Mouse (Mus musculus): ENCODE measurements around the gene Wbp11. TPM values are rescaled to one million over a fixed set of nuclear protein-coding genes. Genes with fewer than 3 reads are reported as not detected.
"Not testable (repeated sequence)": the region's sequence is repeated elsewhere in the genome, so short reads cannot be mapped to it uniquely, and the experiment has no call there.

Wbp11 gene
- total and polyA plus RNA-seq, 3 experiments, result 55.0 to 79.2 (median 72.6) TPM

DNA sequence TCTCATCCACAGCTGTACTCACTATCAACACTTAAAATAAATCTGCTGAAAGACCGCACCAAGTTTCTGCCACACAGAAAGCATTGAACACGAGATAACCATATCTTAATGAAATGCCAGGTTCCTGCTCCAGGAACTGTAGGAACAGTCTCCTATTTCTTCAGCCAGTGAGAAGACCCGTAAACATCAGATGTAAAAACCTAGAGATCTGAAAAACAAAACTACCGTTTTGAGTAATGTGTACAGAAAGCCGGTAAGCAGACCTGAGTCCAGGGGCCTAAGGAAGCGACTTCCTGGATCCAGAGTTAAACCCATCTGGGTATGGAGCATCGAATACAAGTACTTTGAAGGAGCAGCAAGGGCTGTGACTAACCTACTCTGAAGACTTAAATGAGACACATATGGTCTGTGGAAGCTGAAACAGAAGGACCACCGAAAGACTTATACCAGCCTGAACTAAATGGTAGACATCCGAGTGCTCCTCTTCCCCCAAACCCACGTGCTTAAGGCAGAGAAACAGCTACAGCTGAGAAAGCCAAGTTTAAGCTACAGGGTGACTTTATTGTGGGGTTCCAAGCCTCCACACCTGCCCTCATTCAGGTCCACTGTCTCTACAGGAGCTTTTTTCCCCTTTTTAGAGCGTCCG is 24.8 kb downstream of the Wbp11 start:
- DNase-seq, result no peak

DNA sequence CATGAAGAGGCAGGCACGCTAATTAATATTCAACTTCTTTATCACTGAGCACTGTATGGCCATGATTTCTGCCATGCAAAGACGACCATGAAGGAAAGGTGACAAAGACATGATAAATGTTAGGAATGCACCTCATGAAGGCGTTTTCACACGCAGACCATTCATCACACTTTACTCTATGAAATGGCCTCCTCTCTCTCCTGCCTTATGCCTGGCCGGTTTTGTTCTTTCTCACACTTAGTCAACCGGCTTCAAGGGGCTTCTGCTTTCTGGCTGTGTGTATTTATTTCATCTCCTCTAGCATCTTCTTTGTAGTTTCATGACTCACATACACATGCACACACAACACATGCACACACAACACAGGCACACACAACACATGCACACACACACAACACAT is 26.8 kb downstream of the Wbp11 start:
- DNase-seq, result no peak

DNA sequence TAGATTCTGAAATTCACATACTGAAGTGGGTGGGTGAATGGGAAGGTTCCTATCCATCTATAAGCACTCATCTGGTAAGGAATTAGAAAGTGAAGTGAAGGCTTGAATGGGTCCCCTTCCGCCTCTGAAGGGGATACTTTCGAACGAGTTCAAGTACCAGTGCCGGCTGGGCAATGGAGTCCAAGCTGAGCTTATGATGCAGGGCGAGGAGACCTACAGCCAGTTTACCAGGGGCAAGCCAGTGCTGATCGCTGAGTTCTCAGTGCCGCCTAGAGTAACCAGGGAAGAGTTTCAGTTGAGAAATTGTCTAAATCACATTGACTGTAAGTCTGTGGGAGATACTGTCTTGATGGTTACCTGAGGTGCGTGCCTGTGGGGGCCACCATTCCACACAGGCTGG is 27.3 kb downstream of the Wbp11 start:
- DNase-seq, result no peak

DNA sequence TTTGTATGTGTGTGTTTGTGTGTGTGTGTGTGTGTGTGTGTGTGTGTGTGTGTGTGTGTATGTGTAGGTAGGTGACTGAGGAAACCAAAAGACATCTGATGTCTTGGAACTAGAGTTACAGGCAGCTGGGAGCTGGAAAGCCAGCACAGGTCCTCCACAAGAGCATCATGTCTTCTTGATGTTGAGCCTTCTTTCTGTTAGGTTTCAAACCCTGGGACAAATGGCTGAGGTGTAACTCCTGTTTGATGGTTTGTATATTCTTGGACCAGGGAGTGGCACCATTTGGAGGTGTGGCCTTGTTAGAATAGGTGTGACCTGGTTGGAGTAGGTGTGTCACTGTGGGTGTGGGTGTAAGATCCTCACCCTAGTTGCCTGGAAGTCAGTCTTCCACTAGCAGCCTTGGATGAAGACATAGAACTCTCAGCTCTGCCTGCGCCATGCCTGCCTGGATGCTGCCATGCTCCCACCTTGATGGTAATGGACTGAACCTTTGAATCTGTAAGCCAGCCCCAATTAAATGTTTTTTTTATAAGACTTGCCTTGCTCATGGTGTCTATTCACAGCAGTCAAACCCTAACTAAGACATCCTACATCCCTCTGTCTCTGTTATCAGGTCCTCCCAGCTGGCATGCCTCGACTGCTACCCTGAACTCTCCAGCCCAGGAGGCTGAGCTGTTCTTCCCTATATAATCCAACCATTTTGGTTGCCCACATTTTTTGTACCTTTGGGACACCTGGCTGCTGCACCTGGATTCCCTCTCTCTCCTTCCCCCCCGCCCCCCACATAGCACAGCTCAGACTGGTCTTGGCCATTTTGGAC is 29.9 kb downstream of the Wbp11 start:
- not testable (repeated sequence) for DNase-seq

DNA sequence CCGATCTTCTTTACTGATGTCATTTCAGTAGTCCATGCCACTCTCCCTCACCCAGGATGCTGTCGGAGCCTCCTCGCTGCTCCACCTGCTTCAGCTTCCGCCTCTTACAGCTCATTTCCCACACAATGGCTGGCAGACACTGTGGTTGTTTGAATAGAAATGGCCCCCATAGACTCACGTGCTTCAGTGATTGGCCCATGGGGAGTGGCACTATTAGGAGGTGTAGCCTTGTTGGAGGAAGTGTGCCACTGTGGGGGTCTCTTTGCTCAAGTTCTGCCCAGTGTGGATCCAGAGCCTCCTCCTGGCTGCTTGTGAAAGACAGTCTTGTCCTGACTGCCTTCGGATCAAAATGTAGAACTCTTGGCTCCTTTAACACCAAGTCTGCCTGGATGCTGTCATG is 32.2 kb downstream of the Wbp11 start:
- no peak for DNase-seq

DNA sequence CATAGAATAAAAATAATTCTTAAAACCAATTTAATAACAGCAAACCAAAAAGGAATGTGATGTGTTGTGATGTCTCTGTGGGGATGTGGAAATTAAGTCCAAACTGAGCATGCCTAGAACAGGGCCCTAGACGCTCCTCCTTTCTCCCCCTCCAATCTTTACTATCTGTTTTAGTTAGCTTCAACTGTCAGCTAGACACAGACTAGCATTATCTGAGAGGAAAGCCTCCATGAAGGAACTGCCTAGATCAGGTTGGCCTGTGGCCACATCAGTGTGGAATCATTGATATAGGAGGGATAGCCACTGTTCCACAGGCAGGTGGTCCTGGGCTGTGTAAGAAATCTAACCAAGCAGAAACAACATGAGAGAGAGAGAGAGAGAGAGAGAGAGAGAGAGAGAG is 32.9 kb downstream of the Wbp11 start:
- no peak for DNase-seq

DNA sequence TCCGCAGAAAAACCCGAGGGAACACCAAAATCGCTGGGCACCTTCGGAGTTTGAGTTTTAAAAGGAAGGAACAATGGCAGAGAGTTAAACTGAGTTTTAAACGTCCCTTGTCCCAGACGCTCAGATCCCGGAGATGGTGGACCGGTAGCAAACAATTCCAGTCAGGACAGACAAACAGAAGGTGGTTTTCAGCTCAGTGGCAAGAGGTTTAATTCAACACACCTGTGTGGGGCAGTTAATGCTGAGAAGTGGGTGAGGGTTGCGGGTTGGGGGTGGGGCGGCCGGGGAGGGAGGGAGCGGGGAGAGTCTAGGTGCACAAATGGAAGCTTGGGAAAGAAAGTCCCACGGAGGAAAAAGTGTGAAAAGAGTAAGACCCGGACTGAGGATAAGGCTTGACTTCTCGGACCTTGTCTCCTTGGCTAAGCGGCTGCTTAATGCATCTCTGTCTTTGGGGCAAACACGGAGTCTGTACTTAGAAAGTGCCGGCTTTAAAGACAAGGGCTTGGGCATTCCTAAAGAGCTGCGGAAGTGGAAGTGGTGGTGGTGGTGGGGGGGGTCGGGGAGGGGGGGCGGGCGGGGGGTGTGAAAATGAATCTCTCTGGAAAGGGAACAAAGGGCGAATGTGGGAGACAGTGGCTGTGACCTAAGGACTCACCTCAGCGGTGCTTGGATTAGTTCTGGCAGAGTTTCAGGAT is 34.1 kb downstream of the Wbp11 start:
- DNase-seq, result no peak

DNA sequence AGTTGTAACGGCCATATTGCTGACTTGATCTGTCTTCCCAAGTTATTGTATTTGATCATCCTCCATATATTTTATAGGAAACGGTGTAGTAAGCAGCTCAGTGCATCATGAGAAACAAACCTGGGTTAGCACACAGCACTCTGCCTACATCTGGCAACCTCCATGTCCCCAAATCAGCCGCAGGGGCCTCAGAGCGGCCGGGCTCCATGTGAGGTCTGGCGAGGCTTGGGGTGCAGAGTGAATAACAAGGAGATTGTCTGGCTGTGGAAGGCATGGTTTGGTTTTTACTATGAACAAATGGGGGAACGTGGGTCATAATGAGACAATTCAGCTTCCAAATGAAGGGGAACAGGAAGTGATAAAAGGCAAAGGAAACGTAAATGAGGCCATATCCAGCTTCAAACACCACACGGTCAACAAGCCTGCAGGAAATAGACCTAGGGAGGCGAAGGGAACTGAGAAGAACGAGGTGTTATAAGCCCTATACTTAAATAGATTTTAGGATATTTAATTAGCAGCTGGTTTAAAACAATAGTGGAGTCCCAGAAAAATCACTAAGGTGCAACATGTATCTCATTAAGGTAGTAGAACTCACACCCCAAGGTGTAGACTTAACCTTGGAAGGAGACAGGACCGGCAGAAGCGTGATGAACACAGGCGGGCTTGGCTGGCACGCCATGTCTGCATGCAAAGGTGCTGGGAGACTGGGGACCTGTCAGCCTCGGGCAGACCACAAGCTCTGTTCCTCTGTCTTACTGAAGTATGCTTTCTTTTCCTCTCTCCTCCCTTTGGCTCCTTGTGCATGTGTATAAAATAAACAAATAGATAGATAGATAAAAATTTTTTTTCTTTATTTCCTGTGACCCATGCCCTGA is 34.9 kb downstream of the Wbp11 start:
- DNase-seq, result no peak

DNA sequence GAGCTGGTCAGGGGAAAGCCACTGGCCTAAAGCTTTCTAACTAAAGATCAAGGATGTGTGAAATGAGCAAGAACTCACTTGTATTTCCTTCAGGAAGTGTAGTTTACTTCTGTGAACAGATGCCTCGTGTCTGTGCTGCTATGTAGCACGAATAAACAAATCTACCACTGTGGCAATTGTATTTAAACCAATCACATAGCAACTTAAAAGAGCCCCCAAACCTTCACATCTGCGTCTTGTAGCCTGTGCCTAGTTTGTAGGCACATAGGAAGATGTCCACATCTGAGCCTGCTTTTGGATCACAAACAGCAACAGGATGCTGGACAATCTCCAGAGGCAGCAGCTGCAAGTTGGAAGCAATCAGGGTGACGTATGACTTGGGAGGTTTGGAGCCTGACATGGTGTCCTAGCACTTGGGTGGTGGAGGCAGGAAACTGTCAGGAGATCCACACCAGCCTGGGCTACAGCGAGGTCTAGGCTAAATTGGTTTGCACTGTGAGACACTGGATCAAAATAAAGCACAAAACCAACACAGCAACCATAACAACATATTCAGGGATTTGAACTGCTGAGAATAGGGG is 38.6 kb downstream of the Wbp11 start:
- DNase-seq, result no peak

DNA sequence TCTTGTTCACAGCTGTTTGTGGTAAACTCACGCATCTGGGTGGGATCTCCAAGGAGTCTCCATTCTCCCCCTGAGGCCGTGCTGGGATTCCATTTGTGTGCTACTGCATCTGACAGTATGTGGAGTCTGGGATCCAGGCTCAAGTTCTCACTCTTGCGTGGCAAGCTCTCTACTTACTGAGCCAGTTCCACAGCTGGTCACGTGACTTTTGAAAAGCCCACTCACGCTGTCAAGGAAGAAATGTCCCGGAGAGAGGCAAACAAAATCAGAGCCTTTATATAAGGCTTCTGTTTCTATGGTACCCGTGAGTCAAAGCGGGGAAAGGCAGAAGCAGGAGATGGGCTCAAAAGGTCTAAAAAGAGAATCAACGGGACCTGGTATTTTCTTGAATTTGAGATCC is 45.3 kb downstream of the Wbp11 start:
- no peak for DNase-seq

DNA sequence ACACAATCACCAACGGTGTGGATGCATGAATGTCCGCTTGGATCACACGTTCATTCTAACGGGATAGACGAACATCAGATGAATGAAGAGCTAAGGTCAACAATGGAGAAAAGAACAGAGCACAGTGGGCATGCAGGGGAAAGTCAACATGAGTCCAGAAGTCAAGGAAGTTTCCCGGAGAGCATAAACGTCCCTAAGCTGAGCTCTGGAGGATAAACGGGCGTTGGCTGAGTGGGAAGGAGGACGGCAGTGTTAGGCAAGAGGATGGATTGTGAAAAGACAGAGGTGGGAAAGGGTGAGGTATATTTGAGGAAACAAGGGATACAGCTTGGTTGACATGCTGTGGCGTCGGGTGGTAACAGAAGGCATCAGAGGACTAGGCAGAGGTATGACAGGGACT is 45.9 kb downstream of the Wbp11 start:
- no peak for DNase-seq

DNA sequence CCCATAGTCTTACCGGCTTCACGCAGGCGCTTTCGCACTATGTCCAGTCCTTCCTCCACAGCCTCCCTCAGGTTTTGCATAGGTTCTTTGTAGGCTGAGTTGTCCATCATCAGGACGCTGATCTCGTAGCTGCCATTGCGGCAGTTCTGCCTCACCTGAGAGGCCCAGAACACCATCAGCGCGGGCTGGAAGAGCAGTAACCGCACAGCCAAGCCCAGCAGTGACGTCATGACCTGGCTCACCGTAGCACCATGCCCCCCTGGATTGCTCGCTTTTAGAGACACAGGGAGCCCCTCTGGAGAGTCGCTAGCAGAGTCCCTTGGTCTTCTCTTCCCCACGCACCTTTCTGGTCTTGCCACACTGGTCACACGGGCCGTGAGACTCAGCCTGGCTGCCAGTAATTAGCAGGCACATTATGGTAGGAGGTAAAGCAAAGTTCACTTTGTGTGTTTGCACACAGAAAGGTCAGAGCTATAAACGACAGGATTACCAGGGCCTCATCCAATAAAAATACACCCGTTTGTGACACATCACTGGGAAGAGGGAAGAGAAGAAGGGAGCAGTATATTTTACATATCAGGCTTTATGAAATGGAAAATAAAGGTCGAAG is 46.6 kb downstream of the Wbp11 start, which contains the start of gene Gucy2c:
Gene Gucy2c (minus strand): TSS at position 389 of the 610 bp plus-strand sequence.
- no peak for DNase-seq

DNA sequence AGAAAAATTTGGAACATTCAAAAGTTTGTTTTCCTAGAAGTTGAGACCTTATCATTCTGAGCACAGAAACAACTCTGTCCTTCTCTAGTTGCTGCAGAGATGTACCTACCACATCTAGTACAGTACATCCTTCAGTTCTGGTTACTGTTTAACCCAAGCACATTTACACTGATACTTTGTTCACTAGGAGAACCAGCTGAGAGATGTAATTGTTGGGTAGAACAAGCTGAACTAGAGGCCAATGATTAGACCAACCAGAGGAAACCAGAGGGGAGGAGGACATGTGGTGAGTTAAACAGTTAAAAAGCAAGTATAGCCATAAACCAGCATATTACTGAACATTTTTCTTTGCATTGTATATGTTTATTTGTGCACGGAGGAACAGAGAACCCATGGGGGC is 51.6 kb downstream of the Wbp11 start:
- DNase-seq, result no peak

DNA sequence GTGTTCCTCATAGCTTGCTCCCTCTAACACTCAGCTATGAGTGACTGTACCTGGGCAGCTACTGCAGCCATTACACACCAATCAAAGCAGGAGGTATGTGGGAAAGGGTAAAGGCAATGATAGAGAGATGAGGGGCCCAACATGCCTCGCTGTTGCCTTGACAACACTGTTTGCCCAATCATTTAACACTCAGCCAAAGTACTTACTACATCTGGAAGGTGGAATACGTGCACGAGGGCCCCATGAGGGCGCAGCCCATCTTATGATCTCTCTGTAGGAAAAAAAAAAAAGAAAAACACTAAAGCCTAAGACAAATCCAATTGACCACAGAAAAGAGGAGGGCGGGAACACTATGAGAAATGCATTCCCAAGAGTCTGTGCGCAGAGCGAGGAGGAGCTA is 58.2 kb downstream of the Wbp11 start:
- no peak for DNase-seq

DNA sequence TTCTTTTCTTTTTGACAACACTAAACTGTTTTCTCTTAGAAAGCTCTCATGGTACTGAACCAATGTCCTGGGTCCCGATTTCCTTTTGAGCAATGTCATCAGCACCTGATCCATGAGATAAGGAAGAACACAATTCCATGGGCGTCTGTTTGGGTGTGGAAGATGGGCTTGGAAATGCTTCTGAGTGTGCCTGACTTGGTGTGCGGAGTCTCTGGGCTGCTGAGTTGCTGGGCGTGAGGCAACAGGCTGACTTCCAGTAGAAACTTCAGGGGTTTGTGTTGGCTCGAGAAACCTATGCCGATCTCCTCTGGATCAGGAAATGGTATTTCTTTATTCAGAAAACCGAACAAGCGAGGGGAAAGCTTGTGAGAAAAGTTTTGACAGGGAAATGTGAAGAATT is 58.9 kb downstream of the Wbp11 start:
- DNase-seq, result no peak

DNA sequence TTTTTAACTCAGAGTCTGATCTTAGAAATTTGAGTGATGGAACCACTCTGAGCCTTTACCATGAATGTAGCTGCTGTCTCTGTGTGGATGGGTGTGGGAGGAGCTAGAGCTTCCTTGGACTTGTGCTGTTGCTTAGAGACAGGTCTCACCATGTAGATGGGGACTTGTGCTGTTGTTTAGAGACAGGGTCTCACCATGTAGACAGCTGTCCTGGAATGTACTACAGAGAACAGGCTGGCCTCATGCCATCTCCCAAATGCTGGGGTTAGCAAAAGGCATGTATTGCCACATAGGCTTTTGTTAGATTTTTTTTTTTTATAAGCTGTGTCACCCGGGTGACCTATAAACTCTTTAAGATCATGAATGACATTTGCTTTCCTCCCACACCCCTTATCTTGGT is 64.1 kb downstream of the Wbp11 start:
- no peak for DNase-seq

Small RNAs within 50 kb of the gene (microRNA-seq; reads per million reads assigned to microRNA genes)
- 0 to 0.22 reads per million in 2 experiments for gene Gm44364

Other genes with a start within 250 kb of the Wbp11 start
- gene Plbd1, start 166.3 kb downstream of the Wbp11 start, total RNA-seq (2021), result 10 to 100 TPM; 43.6 to 48.3 TPM
- gene Plbd1, start 166.3 kb downstream of the Wbp11 start, polyA plus RNA-seq (2012; rRNA removed), result 8.9 and 11.5 TPM in 2 replicates
- not detected for gene Gucy2c, start 46.5 kb downstream of the Wbp11 start, total RNA-seq (2021)
- gene Gucy2c, start 46.5 kb downstream of the Wbp11 start, polyA plus RNA-seq (2012; rRNA removed), result not detected in 2 replicates
- 10 to 100 TPM in 1 of 2 experiments, 1 to 10 TPM in 1; 6.3 to 11.6 TPM for gene Hist4h4, start 23.8 kb downstream of the Wbp11 start, total RNA-seq (2021)
- 0.25 and 0.34 TPM in 2 replicates for gene Hist4h4, start 23.8 kb downstream of the Wbp11 start, polyA plus RNA-seq (2012; rRNA removed)
- gene H2afj, start 20.0 kb downstream of the Wbp11 start, total RNA-seq (2021), result 100 to 1,000 TPM; 168 to 169 TPM
- 593 and 681 TPM in 2 replicates for gene H2afj, start 20.0 kb downstream of the Wbp11 start, polyA plus RNA-seq (2012; rRNA removed)
- gene BC049715, start 607 bp downstream of the Wbp11 start, total RNA-seq (2021), result 1 to 10 TPM in 1 of 2 experiments, under 1 TPM in 1; 0.41 to 1.1 TPM
- 0.21 and 0.71 TPM in 2 replicates for gene BC049715, start 607 bp downstream of the Wbp11 start, polyA plus RNA-seq (2012; rRNA removed)
- under 1 TPM in 1 of 2 experiments, not detected in 1; 0.23 TPM for gene Smco3, start 7.2 kb upstream of the Wbp11 start, total RNA-seq (2021)
- not detected in 2 replicates for gene Smco3, start 7.2 kb upstream of the Wbp11 start, polyA plus RNA-seq (2012; rRNA removed)
- 1 to 10 TPM; 4.8 to 6.4 TPM for gene Art4, start 29.5 kb upstream of the Wbp11 start, total RNA-seq (2021)
- 0.91 and 1.6 TPM in 2 replicates for gene Art4, start 29.5 kb upstream of the Wbp11 start, polyA plus RNA-seq (2012; rRNA removed)
- gene Mgp, start 47.6 kb upstream of the Wbp11 start, total RNA-seq (2021), result 100 to 1,000 TPM; 171 to 192 TPM
- gene Mgp, start 47.6 kb upstream of the Wbp11 start, polyA plus RNA-seq (2012; rRNA removed), result 227 and 304 TPM in 2 replicates
- not detected for gene Erp27, start 93.9 kb upstream of the Wbp11 start, total RNA-seq (2021)
- not detected in 2 replicates for gene Erp27, start 93.9 kb upstream of the Wbp11 start, polyA plus RNA-seq (2012; rRNA removed)
- 1 to 10 TPM in 1 of 2 experiments, not detected in 1; 1.7 TPM for gene Pde6h, start 95.6 kb upstream of the Wbp11 start, total RNA-seq (2021)
- gene Pde6h, start 95.6 kb upstream of the Wbp11 start, polyA plus RNA-seq (2012; rRNA removed), result not detected in 2 replicates
- 10 to 100 TPM; 24.7 to 32.7 TPM for gene Arhgdib, start 113.7 kb upstream of the Wbp11 start, total RNA-seq (2021)
- 10.5 and 12.1 TPM in 2 replicates for gene Arhgdib, start 113.7 kb upstream of the Wbp11 start, polyA plus RNA-seq (2012; rRNA removed)